Mouse (Mus musculus) megakaryocyte, adult 5-6 weeks (primary cell): Measurements from ENCODE around the gene Herc1. TPM values are rescaled to one million over a fixed set of nuclear protein-coding genes. Genes with fewer than 3 reads are reported as not detected.

ENCODE experiments used
- ATAC-seq: 2 replicates; pipeline ENCODE4 v1.8.0; 2016; ENCODE audit warnings: mild to moderate bottlenecking, inconsistent platforms; ENCODE audit not compliant: poor library complexity, severe bottlenecking
- total RNA-seq, 2 experiments: library from RNA; stranded (forward) in 1 of 2; stranded (reverse) in 1 of 2; fragments of 153-499, 151-499 nt in 1 of 2; fragments of 221-1000, 200-1000 nt in 1 of 2; gene quantifications; 2 replicates each; pipeline versions ENCODE4 v1.2.3 to v1.2.4; 2015 to 2017

The Herc1 gene
- total RNA-seq, 2 experiments from 2014 or later, result 42.3 to 71.7 TPM

DNA sequence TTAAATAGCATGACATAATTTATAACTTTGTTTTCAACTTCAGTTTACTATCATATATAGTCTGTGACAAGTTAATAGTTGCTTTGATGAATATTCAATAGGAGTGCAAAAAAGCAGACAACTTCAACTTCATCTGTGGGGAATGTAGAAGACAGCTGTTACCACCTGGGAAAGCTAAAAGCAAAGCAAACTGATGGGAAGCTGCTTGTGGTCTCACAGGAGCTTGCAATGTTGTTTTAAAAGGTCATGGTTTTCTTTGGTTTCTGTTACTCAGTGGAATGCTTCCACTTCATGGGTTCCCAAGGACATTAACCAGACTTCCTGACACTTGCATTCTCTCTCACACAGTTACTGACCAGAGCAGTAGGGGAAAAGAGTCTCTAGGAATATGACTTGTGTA lies 138.5 kb downstream of the Herc1 start:
- ATAC-seq, result no peak

- no peak for ATAC-seq
Observed at GRCm38 (mm10) chr9:66492361-66492760, 142.1 kb downstream of the Herc1 start.

DNA sequence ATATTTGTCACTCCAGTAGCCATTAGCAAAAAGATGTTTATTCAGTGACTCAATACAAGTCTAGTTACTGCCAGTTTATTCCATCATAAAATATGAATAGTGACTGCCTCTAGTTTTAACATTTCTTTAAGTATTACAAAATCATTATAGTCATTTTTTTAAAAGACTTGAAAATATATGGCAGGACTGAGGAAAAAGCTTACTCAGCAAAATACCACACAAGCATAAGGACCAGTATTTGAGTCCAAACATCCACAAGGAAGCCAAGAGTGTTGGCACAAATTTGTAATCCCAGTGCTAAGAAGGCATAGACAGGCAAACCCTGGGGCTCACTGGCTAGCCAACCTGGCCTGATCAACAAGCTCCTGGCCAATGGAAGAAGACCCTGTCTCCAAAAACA lies 143.7 kb downstream of the Herc1 start:
- ATAC-seq, result no peak

DNA sequence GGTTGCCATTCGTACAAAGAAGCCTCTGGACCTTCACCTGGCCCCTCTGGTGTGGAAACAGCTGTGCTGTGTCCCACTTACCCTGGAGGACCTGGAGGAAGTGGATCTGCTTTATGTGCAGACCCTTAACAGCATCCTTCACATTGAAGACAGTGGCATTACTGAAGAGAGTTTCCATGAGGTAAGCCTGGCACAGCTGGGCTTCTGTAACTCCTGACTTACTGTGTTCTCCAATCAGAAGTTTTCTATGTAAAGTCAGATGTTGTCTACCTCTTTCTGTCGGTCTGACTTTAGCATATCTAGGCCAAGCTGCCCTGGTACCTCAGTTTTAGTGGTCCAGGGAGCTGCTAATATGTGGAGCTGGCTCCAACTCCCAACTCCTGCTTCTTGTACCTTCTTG lies 151.0 kb downstream of the Herc1 start:
- ATAC-seq, result no peak

DNA sequence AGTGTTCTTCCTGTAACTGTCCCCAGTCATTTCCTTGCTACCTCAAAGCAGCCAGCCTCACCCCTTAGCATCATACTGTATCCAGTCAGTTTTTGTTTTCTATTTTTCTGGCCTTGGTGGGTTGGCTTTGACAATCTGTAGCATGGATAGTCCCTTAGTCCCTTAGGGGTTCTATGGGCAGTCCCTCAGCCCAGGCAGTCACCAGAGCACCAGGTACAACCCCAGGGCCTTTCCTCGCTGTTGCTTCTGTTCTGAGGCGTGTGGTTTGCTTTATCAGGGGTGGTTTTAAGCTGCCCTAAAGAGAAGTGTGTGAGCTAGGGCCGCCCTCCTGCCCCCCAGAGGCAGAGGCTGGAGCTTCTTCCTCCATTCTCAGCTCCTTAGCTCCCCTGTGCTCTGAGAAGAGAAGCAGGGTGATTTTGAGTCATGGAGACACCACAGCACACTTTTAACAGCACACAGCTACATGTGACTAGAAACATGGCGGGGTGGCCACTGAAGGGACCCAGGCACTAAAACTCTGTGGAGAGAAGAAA lies 153.7 kb downstream of the Herc1 start:
- peak; percentile 72 for ATAC-seq

DNA sequence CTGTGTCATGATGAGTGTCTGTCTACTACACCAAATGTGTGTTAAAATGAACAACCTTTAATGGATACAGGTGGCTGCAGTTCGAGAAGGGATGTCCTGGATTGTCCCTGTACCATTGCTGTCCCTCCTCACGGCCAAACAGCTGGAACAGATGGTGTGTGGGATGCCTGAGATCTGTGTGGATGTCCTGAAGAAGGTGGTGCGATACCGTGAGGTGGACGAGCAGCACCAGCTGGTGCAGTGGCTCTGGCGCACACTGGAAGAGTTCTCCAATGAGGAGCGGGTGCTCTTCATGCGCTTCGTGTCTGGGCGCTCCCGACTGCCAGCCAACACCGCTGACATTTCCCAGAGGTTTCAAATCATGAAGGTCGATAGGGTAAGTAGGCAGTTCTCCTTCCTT lies 154.3 kb downstream of the Herc1 start:
- ATAC-seq, result no peak

- no peak for ATAC-seq
Observed at GRCm38 (mm10) chr9:66505141-66505917, 155.1 kb downstream of the Herc1 start.

DNA sequence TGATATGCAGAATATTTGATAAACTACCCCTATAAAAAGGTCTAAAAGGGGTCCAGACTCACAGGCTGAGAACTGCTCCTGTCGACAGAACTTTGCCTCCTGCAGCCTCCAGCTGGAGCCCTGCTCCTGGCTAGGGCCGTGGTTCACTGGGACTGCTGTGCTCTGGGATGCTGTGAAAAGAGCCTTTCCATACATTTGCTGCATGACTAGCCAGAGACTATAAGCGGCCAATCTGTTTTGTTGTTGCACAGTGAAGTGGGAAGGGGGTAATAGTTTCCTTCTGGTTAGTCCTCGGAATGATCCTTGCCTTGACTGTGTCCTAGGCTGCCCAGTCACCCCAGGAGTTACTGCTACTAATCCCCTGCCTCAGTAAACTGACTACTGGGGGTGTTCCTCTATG lies 155.8 kb downstream of the Herc1 start:
- ATAC-seq, result no peak

DNA sequence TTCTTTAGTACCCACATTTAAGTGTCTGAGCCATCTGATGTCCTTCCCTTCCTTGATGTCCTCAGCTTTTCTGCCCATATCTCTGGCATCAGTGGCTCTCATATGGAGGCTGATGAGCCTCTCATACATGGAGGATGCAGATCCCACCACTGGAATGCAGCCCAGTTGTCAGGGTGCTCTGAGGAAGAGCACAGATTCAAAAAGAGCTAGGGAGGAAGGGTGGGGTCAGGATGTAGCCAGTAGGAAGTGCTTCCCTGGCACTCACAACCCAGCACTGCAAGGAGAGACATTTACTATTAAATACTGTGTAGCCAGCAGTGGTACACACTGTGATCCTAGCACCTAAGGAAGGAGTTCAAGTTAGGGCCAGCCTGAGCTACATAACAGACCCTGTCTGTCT lies 156.2 kb downstream of the Herc1 start:
- no peak for ATAC-seq

DNA sequence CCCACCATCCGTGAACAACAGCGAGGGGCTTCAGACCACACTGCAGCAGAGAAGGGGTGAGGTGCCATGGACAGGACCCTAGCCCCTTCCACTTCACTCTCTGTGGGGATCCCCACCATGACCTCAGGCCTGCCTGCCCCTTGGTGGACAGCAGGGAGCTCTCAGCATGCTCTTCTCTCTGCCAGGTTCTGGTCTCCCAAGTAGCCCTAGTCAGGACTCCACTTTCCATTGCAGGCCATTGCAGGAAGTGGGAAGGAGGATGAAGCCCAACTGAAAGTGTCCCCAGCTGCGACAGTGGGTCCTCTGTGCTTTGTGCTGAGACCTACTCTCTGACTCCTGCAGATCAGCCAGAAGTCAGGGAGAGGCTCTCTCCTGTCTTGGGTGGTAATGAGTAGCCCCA lies 157.4 kb downstream of the Herc1 start:
- ATAC-seq, result no peak

- ATAC-seq, result no peak
Observed at GRCm38 (mm10) chr9:66508890-66509399, 158.7 kb downstream of the Herc1 start.

DNA sequence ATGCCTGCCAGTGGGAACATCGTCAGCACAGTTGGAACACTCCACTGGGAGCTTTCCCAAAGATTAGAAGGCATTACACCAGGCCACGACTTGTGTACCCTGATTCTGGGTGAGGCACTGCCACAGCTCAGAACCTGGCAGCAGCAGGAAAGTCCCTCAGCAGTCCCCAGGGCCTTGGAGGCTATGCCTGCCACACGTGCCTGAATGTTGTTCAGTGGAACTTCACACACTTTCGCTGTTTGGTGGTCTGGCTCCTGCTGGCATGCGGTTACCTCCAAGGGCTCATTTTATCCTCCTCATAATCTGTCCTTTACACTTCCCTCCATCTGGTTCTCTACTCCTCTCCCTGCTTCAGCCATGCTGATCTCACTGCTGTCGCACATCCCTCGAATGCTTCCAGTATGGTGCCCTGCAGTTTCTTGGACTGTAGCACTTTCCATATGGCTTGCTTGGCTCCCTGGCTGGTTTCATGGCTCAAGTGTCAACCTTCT lies 160.1 kb downstream of the Herc1 start:
- ATAC-seq, result no peak

DNA sequence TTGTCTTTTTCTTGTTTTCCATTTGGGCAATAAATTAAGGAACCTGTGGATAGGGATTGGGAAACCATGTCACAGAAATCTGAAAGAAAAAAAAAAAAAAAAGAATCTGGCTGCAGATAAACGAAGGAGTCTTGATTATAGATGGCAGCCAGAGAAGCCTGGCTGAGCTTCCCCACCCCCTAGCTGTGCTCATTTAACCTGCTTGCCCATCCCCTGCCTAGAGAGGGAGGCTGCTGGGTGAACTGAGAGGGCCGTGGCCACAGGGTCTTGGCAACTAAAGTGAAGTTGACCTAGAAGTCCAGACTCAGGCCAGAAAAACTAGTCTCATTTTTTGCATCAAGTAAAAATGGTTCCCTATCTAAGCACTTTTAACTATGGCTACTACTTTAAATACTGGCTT lies 160.7 kb downstream of the Herc1 start:
- ATAC-seq, result no peak

DNA sequence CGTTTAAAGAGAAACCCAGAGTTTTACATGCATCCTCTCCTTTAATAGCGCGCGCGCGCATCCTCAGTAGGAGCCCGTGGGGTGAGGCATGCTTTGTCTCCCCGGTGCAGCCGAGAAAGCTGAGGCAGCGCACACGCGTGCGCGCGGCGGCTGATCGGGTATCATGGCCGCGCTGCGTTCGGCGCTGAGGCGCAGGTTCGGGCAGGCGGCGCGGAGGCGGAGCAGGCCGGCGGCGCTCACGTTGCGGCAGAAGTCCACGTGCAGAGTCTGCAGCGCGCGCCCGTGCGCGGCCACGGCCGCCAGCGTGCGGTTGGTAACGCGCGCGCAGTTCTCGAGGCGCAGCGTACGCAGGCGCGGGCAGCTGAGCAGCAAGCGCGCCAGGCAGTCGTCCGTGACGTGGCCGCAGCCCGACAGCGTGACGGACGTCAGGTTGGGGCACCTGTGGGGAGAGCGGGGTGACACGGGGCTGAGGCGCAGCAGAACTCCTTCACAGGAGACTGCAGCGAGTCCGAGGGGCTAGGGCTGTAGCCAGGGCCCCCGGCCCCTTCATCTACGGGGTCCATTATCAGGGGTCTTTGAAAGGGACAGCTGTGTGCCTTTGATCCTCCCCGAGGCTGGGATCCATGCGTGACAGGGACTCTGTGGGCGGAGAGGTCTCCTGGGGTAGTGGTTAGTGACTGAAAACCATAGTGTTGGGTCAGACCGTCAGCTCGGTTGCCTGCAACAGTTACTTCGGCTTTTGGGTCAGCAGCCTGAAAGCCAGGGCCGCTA lies 161.5 kb downstream of the Herc1 start:
- peak; percentile 76 for ATAC-seq

GRCm38 (mm10) chr9:66512351-66512671 lies 162.1 kb downstream of the Herc1 start:
- ATAC-seq, result peak; percentile 68

- ATAC-seq, result no peak
Observed at GRCm38 (mm10) chr9:66513150-66513549, 162.9 kb downstream of the Herc1 start.

GRCm38 (mm10) chr9:66513661-66514255 lies 163.5 kb downstream of the Herc1 start:
- ATAC-seq, result no peak

DNA sequence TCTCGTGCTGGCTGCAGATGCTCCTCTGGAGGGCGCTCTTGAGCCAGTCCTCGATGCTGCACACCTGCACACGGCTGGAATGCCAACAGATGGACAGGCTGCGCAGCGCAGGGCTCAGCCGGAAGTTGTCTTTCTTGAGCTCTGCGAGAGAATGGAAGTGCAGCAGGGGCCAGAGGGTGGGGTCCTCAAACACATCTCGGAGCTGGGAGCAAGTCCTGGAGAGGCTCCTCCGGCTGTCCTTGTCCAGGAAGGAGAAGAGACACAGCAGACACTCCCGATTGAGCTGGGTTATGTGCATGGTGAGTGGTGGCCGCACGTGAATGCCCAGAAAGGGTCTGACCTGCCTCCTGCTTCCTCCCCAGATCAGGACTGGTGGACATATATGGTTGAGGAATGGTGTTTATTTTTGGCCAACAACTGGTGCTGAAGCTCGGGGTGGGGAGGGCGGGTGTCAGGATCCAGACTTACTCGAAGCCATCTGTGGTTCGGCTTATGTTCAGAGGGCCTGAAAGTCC lies 164.1 kb downstream of the Herc1 start, which contains the start of gene Fbxl22:
Gene Fbxl22 (minus strand): TSS at position 338 of the 515 bp plus-strand sequence.
- no peak for ATAC-seq

DNA sequence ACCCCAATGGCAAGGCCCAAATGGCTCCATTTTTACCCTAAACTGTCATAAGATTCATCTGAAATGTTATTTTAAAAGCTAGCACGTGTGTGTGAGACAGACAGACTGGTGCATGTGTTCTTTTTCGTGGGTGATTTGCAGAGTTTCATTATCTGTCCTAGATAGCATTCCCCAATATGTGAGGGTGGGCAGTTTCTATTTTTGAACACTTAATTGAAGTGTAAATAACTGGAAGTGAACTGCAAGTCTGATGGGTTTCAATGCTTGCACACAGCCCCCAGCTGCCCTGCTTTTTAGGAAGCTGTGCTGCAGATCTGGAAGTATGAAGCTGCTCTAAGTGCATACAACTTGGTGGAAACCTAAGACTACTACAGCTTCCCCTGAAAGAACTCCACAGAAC lies 164.9 kb downstream of the Herc1 start:
- no peak for ATAC-seq

DNA sequence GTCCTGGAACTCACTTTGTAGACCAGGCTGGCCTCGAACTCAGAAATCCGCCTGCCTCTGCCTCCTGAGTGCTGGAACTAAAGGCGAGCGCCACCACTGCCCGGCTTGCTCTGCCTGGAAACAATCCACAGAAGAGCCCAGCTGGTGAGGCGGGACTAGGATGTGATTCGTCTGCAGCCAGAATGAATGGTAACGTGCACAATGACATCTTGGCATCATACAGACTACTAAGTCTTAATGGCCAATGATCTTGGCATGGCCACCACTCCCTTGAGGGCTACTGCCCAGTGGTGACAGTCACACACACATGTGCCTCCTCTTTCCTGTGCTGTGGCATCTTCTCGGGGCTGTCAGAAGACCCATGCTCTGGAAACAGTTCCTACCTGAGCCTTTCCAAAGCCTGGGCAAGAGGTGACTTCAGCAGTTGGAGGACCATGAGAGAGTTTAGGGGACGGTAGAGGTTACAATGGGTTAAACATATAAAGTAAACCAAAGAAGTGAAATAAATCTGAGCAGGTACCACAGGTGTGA lies 165.5 kb downstream of the Herc1 start:
- ATAC-seq, result no peak
